Mouse (Mus musculus): Measurements from ENCODE around the gene Hspa4. TPM values are rescaled to one million over a fixed set of nuclear protein-coding genes. Genes with fewer than 3 reads are reported as not detected.

Hspa4 gene
- total and polyA plus RNA-seq, 3 experiments, result 184 to 585 (median 363) TPM

- dilution Hi-C loops (cut with MboI; ENCODE audit: extremely low pct_ligation_motif_present, extremely low pct_unique_long_range_greater_than_20kb, low sequenced_read_pairs) (no loop called here), in situ Hi-C loops (cut with MboI; ENCODE audit: low pct_ligation_motif_present, low pct_unique_long_range_greater_than_20kb, low sequenced_read_pairs) (loop anchor here (25.0 kb wide), 1 partner anchor 861 kb away; no protein-coding TSS in a partner anchor)
- peaks cover 72 to 94% of the 10 kb centered on the region in 2 experiments for H3K36me3 ChIP-seq (replicated peaks in 1 of 2; ENCODE audit: control insufficient read depth in 1 of 2, insufficient read depth in 1 of 2, low read length in 1 of 2)
These were observed 26.9 kb downstream of the Hspa4 start for GRCm38 (mm10) chr11:53273313-53273712.

GRCm38 (mm10) chr11:53269596-53269995, 30.7 kb downstream of the Hspa4 start:
- Histone ChIP-seq H3K79me2 (replicated peaks; ENCODE audit: control insufficient read depth, extremely low read depth, insufficient read depth, poor library complexity, severe bottlenecking) (peaks cover 13% of the 10 kb centered on the region), H3K4me1 (ENCODE audit: control insufficient read depth in 1 of 2, insufficient read depth in 2 of 2) (no peaks in the 10 kb centered on the region), H3K27ac (ENCODE audit: insufficient read depth, low read depth) (no peak overlapping the region), H3K27me3 (replicated peaks) (no peaks in the 10 kb centered on the region), H3K9me3 (replicated peaks; ENCODE audit: low read length) (no peaks in the 10 kb centered on the region), H3K4me3 (replicated peaks in 1 of 3; ENCODE audit: low read depth in 2 of 3, low read length in 2 of 3, poor library complexity in 1 of 3) (no peak overlapping the region), H3K4me2 (ENCODE audit: insufficient read depth, low read depth, poor library complexity, severe bottlenecking) (no peak overlapping the region), H3K9ac (ENCODE audit: insufficient read depth, low read depth) (no peak overlapping the region), H3K36me3 (replicated peaks in 1 of 2; ENCODE audit: control insufficient read depth in 1 of 2, insufficient read depth in 1 of 2, low read length in 1 of 2) (peaks cover 77 to 95% of the 10 kb centered on the region in 2 experiments)
- TF ChIP-seq ZMIZ1 (IDR thresholded peaks at IDR 0.05; ENCODE audit: low read depth, low read length) (no peak), MAFK (IDR thresholded peaks at IDR 0.05; ENCODE audit: insufficient replicate concordance, low read length) (no peak)
- dilution Hi-C loops (cut with MboI; ENCODE audit: extremely low pct_ligation_motif_present, extremely low pct_unique_long_range_greater_than_20kb, low sequenced_read_pairs), result no loop called here
- no peak for DNase-seq (ENCODE audit: extremely low read depth)
- in situ Hi-C loops (cut with MboI; ENCODE audit: low pct_ligation_motif_present, low pct_unique_long_range_greater_than_20kb, low sequenced_read_pairs), result loop anchor here (25.0 kb wide), 1 partner anchor 857 kb away; no protein-coding TSS in a partner anchor

More at GRCm38 (mm10) chr11:53273313-53273712, 26.9 kb downstream of the Hspa4 start:
- H3K27me3 ChIP-seq (replicated peaks), result no peaks in the 10 kb centered on the region
- H3K27ac ChIP-seq (ENCODE audit: insufficient read depth, low read depth), result no peak overlapping the region
- H3K79me2 ChIP-seq (replicated peaks; ENCODE audit: control insufficient read depth, extremely low read depth, insufficient read depth, poor library complexity, severe bottlenecking), result peaks cover 33% of the 10 kb centered on the region
- DNase-seq (ENCODE audit: extremely low read depth), result no peak
- H3K9ac ChIP-seq (ENCODE audit: insufficient read depth, low read depth), result no peak overlapping the region
- H3K9me3 ChIP-seq (replicated peaks; ENCODE audit: low read length), result no peaks in the 10 kb centered on the region
- no peak overlapping the region for H3K4me3 ChIP-seq (replicated peaks in 1 of 3; ENCODE audit: low read depth in 2 of 3, low read length in 2 of 3, poor library complexity in 1 of 3)
- TF ChIP-seq KAT2A (IDR thresholded peaks at IDR 0.05; ENCODE audit: insufficient replicate concordance, low read length) (no peak), TBP (conservative IDR thresholded peaks at IDR 0.05; ENCODE audit: low read depth, low read length) (no peak), RAD21 (IDR thresholded peaks at IDR 0.05; ENCODE audit: low read depth, low read length) (no peak), ETS1 (conservative IDR thresholded peaks at IDR 0.05; ENCODE audit: low read depth, low read length) (no peak), ZC3H11A (IDR thresholded peaks at IDR 0.05; ENCODE audit: low read depth, low read length) (no peak), USF1 (IDR thresholded peaks at IDR 0.05; ENCODE audit: low read depth, low read length) (no peak)
- H3K4me2 ChIP-seq (ENCODE audit: insufficient read depth, low read depth, poor library complexity, severe bottlenecking), result no peak overlapping the region
- peaks cover 0 to 2% of the 10 kb centered on the region in 2 experiments; a peak in 1 of 4 replicates for H3K4me1 ChIP-seq (ENCODE audit: control insufficient read depth in 1 of 2, insufficient read depth in 2 of 2)

GRCm38 (mm10) chr11:53260556-53260955, 39.7 kb downstream of the Hspa4 start:
- Histone ChIP-seq H3K4me2 (ENCODE audit: insufficient read depth, low read depth, poor library complexity, severe bottlenecking) (no peak overlapping the region), H3K4me1 (ENCODE audit: control insufficient read depth in 1 of 2, insufficient read depth in 2 of 2) (no peaks in the 10 kb centered on the region), H3K27me3 (replicated peaks) (no peaks in the 10 kb centered on the region), H3K36me3 (replicated peaks in 1 of 2; ENCODE audit: control insufficient read depth in 1 of 2, insufficient read depth in 1 of 2, low read length in 1 of 2) (peaks cover 59 to 91% of the 10 kb centered on the region in 2 experiments), H3K79me2 (replicated peaks; ENCODE audit: control insufficient read depth, extremely low read depth, insufficient read depth, poor library complexity, severe bottlenecking) (peaks cover 3% of the 10 kb centered on the region), H3K27ac (ENCODE audit: insufficient read depth, low read depth) (no peak overlapping the region), H3K9ac (ENCODE audit: insufficient read depth, low read depth) (no peak overlapping the region), H3K4me3 (replicated peaks in 1 of 3; ENCODE audit: low read depth in 2 of 3, low read length in 2 of 3, poor library complexity in 1 of 3) (no peak overlapping the region), H3K9me3 (replicated peaks; ENCODE audit: low read length) (no peaks in the 10 kb centered on the region)
- DNase-seq (ENCODE audit: extremely low read depth), result no peak
- in situ Hi-C loops (cut with MboI; ENCODE audit: low pct_ligation_motif_present, low pct_unique_long_range_greater_than_20kb, low sequenced_read_pairs) (loop anchor here (25.0 kb wide), 1 partner anchor 848 kb away; no protein-coding TSS in a partner anchor), dilution Hi-C loops (cut with MboI; ENCODE audit: extremely low pct_ligation_motif_present, extremely low pct_unique_long_range_greater_than_20kb, low sequenced_read_pairs) (no loop called here)
- TF ChIP-seq POLR2A (IDR thresholded peaks at IDR 0.05; ENCODE audit: low read depth, low read length) (no peak), HCFC1 (IDR thresholded peaks at IDR 0.05; ENCODE audit: low read depth, low read length) (no peak), MEF2A (IDR thresholded peaks at IDR 0.05; ENCODE audit: borderline replicate concordance, low read depth, low read length) (no peak), TCF12 (IDR thresholded peaks at IDR 0.05; ENCODE audit: low read depth, low read length) (no peak), MAZ (IDR thresholded peaks at IDR 0.05; ENCODE audit: low read depth, low read length) (no peak), E2F4 (IDR thresholded peaks at IDR 0.05; ENCODE audit: insufficient replicate concordance, low read depth, low read length) (no peak), ZMIZ1 (IDR thresholded peaks at IDR 0.05; ENCODE audit: low read depth, low read length) (no peak), BHLHE40 (IDR thresholded peaks at IDR 0.05; ENCODE audit: low read depth, low read length) (no peak), IRF4 (IDR thresholded peaks at IDR 0.05; ENCODE audit: low read depth, low read length) (no peak), MAX (IDR thresholded peaks at IDR 0.05; ENCODE audit: low read length) (no peak), MAFK (IDR thresholded peaks at IDR 0.05; ENCODE audit: insufficient replicate concordance, low read length) (no peak), ELF1 (IDR thresholded peaks at IDR 0.05; ENCODE audit: low read depth, low read length) (no peak), SMC3 (IDR thresholded peaks at IDR 0.05; ENCODE audit: low read depth, low read length) (no peak)
